Mouse (Mus musculus) heart, embryonic 11.5 days (tissue): Measurements from ENCODE around the gene Mon1a. TPM values are rescaled to one million over a fixed set of nuclear protein-coding genes. Genes with fewer than 3 reads are reported as not detected.

Experiments
- ATAC-seq: fragments of 200-750 bp; cut with Nextera tagmentation; replicated peaks from 2 replicates; pipeline ENCODE4 v1.8.0; 2017; ENCODE audit warnings: moderate library complexity; ENCODE audit not compliant: insufficient number of reproducible peaks, low FRiP score, low TSS enrichment
- H3K27ac ChIP-seq: fragments of 300-500 bp; sonication (generic); 2 replicates; pipeline ENCODE4 v1.5.1; 2014; ENCODE audit warnings: mild to moderate bottlenecking, low read depth, low read length
- H3K27me3 ChIP-seq: fragments of 300-500 bp; sonication (generic); 2 replicates; pipeline ENCODE4 v1.6.1; 2014; ENCODE audit warnings: mild to moderate bottlenecking, low read length, mixed read lengths; ENCODE audit not compliant: control insufficient read depth, insufficient read depth
- H3K36me3 ChIP-seq: fragments of 300-500 bp; sonication (generic); 2 replicates; pipeline ENCODE4 v1.6.1; 2014; ENCODE audit warnings: mild to moderate bottlenecking, low read length, moderate library complexity, mixed read lengths; ENCODE audit not compliant: control insufficient read depth, insufficient read depth
- H3K4me1 ChIP-seq: fragments of 300-500 bp; sonication (generic); 2 replicates; pipeline ENCODE4 v1.6.1; 2014; ENCODE audit warnings: low read length; ENCODE audit not compliant: control insufficient read depth, insufficient read depth
- H3K4me2 ChIP-seq: fragments of 300-500 bp; sonication (generic); 2 replicates; pipeline ENCODE4 v1.6.1; 2014; ENCODE audit warnings: mild to moderate bottlenecking, moderate library complexity
- H3K4me3 ChIP-seq: fragments of 300-500 bp; sonication (generic); 2 replicates; pipeline ENCODE4 v1.5.1; 2014; ENCODE audit warnings: low read depth, low read length
- H3K9ac ChIP-seq: fragments of 300-500 bp; sonication (generic); 2 replicates; pipeline ENCODE4 v1.6.1; 2014; ENCODE audit warnings: mild to moderate bottlenecking, low read depth, low read length, moderate library complexity
- H3K9me3 ChIP-seq: fragments of 300-500 bp; sonication (generic); replicated peaks from 2 replicates; pipeline ENCODE4 v1.6.1; 2016; ENCODE audit warnings: low read length; ENCODE audit not compliant: control insufficient read depth
- WGBS: fragments of 180-500 bp; shearing (Covaris S2); extraction: QIAGEN DNeasy Blood & Tissue Kit; methylation state at CpG from one replicate; pipeline ENCODE4 v1.1.7; 2014; ENCODE audit not compliant: insufficient replicate concordance; 5-methylcytosine and 5-hydroxymethylcytosine counted together
- polyA plus RNA-seq: library from polyadenylated mRNA; unstranded; fragments of >200 nt; fragmentation: Nextera tagmentation; extraction: Ambion mirVana; gene quantifications from 2 replicates; pipeline ENCODE4 v1.2.1, GENCODE M21; 2014

The Mon1a gene
- polyA plus RNA-seq, 1 experiment from 2014 or later: 11.9 TPM

- Histone ChIP-seq H3K4me2 (no peak overlapping the region), H3K27me3 (peaks cover 14% of the 10 kb centered on the region; the same call in 1 of the 2 replicates), H3K4me3 (no peak overlapping the region), H3K27ac (no peak overlapping the region), H3K4me1 (peaks cover 8% of the 10 kb centered on the region), H3K9ac (no peak overlapping the region), H3K36me3 (no peaks in the 10 kb centered on the region), H3K9me3 (no peaks in the 10 kb centered on the region)
- ATAC-seq: no peak
- 67% methylated on average over 16 of the region's 16 CpGs for WGBS
Observed at GRCm38 (mm10) chr9:107914764-107915420, 26.9 kb downstream of the Mon1a start.

GRCm38 (mm10) chr9:107917895-107918608, 30.1 kb downstream of the Mon1a start:
- peaks cover 14% of the 10 kb centered on the region; the same call in 1 of the 2 replicates for H3K27me3 ChIP-seq
- H3K36me3 ChIP-seq: no peaks in the 10 kb centered on the region
- H3K4me3 ChIP-seq: no peak overlapping the region
- H3K4me2 ChIP-seq: no peak overlapping the region
- H3K9me3 ChIP-seq: no peaks in the 10 kb centered on the region
- H3K9ac ChIP-seq: no peak overlapping the region
- whole genome bisulfite sequencing: 30% methylated on average over 13 of the region's 13 CpGs
- H3K4me1 ChIP-seq: peaks cover 8% of the 10 kb centered on the region
- H3K27ac ChIP-seq: no peak overlapping the region
- no peak for ATAC-seq

GRCm38 (mm10) chr9:107918884-107919283, 30.9 kb downstream of the Mon1a start:
- no peak overlapping the region for H3K9ac ChIP-seq
- H3K27me3 ChIP-seq: peaks cover 14% of the 10 kb centered on the region; the same call in 1 of the 2 replicates
- H3K9me3 ChIP-seq: no peaks in the 10 kb centered on the region
- no peak overlapping the region for H3K27ac ChIP-seq
- no peak overlapping the region for H3K4me3 ChIP-seq
- no peaks in the 10 kb centered on the region for H3K36me3 ChIP-seq
- peaks cover 13% of the 10 kb centered on the region for H3K4me1 ChIP-seq
- no peak for ATAC-seq
- no peak overlapping the region for H3K4me2 ChIP-seq
- WGBS: 77% methylated on average over 6 of the region's 6 CpGs

- peaks cover 17% of the 10 kb centered on the region for H3K4me1 ChIP-seq
- peaks cover 10% of the 10 kb centered on the region; the same call in 1 of the 2 replicates for H3K27me3 ChIP-seq
- no peak overlapping the region for H3K27ac ChIP-seq
- no peak overlapping the region for H3K4me3 ChIP-seq
- H3K9ac ChIP-seq: no peak overlapping the region
- H3K36me3 ChIP-seq: no peaks in the 10 kb centered on the region
- H3K9me3 ChIP-seq: no peaks in the 10 kb centered on the region
- WGBS: 66% methylated on average over 5 of the region's 5 CpGs
- H3K4me2 ChIP-seq: no peak overlapping the region
- ATAC-seq: no peak
Observed at GRCm38 (mm10) chr9:107919441-107919840, 31.5 kb downstream of the Mon1a start.

- no peak overlapping the region for H3K4me2 ChIP-seq
- no peak for ATAC-seq
- H3K4me3 ChIP-seq: no peak overlapping the region
- WGBS: 25% methylated on average over 7 of the region's 7 CpGs
- H3K36me3 ChIP-seq: no peaks in the 10 kb centered on the region
- no peaks in the 10 kb centered on the region for H3K9me3 ChIP-seq
- no peak overlapping the region for H3K9ac ChIP-seq
- H3K27ac ChIP-seq: no peak overlapping the region
- no peaks in the 10 kb centered on the region for H3K27me3 ChIP-seq
- peaks cover 25% of the 10 kb centered on the region for H3K4me1 ChIP-seq
Observed at GRCm38 (mm10) chr9:107923021-107923420, 35.1 kb downstream of the Mon1a start.

- Histone ChIP-seq H3K36me3 (no peaks in the 10 kb centered on the region), H3K4me1 (peaks cover 30% of the 10 kb centered on the region), H3K27me3 (no peaks in the 10 kb centered on the region), H3K9me3 (no peaks in the 10 kb centered on the region), H3K4me3 (no peak overlapping the region), H3K27ac (no peak overlapping the region), H3K9ac (no peak overlapping the region), H3K4me2 (0 out of 2 replicates have a peak overlapping the region, but pooled peaks have one; percentile 6)
- no peak for ATAC-seq
- WGBS: 38% methylated on average over 6 of the region's 6 CpGs
Observed at GRCm38 (mm10) chr9:107923956-107924355, 36.0 kb downstream of the Mon1a start.

GRCm38 (mm10) chr9:107925251-107925650, 37.3 kb downstream of the Mon1a start:
- 45% methylated on average over 3 of the region's 3 CpGs for WGBS
- peaks cover 31% of the 10 kb centered on the region for H3K4me1 ChIP-seq
- H3K9ac ChIP-seq: no peak overlapping the region
- H3K4me3 ChIP-seq: no peak overlapping the region
- no peak overlapping the region for H3K4me2 ChIP-seq
- no peak for ATAC-seq
- H3K9me3 ChIP-seq: no peaks in the 10 kb centered on the region
- H3K36me3 ChIP-seq: no peaks in the 10 kb centered on the region
- H3K27ac ChIP-seq: no peak overlapping the region
- no peaks in the 10 kb centered on the region for H3K27me3 ChIP-seq

GRCm38 (mm10) chr9:107926920-107927420, 39.0 kb downstream of the Mon1a start:
- Histone ChIP-seq H3K4me2 (no peak overlapping the region), H3K27me3 (no peaks in the 10 kb centered on the region), H3K9ac (no peak overlapping the region), H3K4me1 (peaks cover 31% of the 10 kb centered on the region), H3K36me3 (no peaks in the 10 kb centered on the region), H3K27ac (peak overlapping the region; percentile 29; the same call in 1 of the 2 replicates), H3K4me3 (no peak overlapping the region), H3K9me3 (no peaks in the 10 kb centered on the region)
- no peak for ATAC-seq
- WGBS: 20% methylated on average over 9 of the region's 9 CpGs
